Mouse (Mus musculus) forebrain, embryonic 13.5 days (tissue): ENCODE measurements around the gene Slc15a5. TPM values are rescaled to one million over a fixed set of nuclear protein-coding genes. Genes with fewer than 3 reads are reported as not detected.
A peak's percentile ranks its signal among the peaks of the same experiment; 100 is the strongest.

Source experiments
- ATAC-seq: fragments of 200-750 bp; cut with Nextera tagmentation; 2 replicates; pipeline ENCODE4 v1.8.0; 2017
- H3K27ac ChIP-seq: fragments of 300-500 bp; sonication (generic); 2 replicates; pipeline ENCODE4 v1.5.1; 2015; ENCODE audit warnings: inconsistent platforms, mild to moderate bottlenecking, moderate library complexity
- H3K27me3 ChIP-seq: fragments of 300-500 bp; sonication (generic); 2 replicates; pipeline ENCODE4 v1.6.1; 2015; ENCODE audit warnings: mild to moderate bottlenecking, inconsistent platforms
- H3K36me3 ChIP-seq: fragments of 300-500 bp; sonication (generic); 2 replicates; pipeline ENCODE4 v1.6.1; 2015; ENCODE audit warnings: mild to moderate bottlenecking, inconsistent platforms; ENCODE audit not compliant: poor library complexity, severe bottlenecking
- H3K4me1 ChIP-seq: fragments of 300-500 bp; sonication (generic); 2 replicates; pipeline ENCODE4 v1.6.1; 2015; ENCODE audit warnings: inconsistent platforms
- H3K4me2 ChIP-seq: fragments of 300-500 bp; sonication (generic); 2 replicates; pipeline ENCODE4 v1.6.1; 2015; ENCODE audit warnings: inconsistent platforms, mild to moderate bottlenecking, moderate library complexity
- H3K4me3 ChIP-seq: fragments of 300-500 bp; sonication (generic); 2 replicates; pipeline ENCODE4 v1.5.1; 2015; ENCODE audit warnings: mild to moderate bottlenecking, inconsistent platforms
- H3K9ac ChIP-seq: fragments of 300-500 bp; sonication (generic); 2 replicates; pipeline ENCODE4 v1.6.1; 2015; ENCODE audit warnings: mild to moderate bottlenecking, inconsistent platforms
- H3K9me3 ChIP-seq: fragments of 300-500 bp; sonication (generic); replicated peaks from 2 replicates; pipeline ENCODE4 v1.6.1; 2016; ENCODE audit warnings: inconsistent platforms
- WGBS: fragments of 180-500 bp; shearing (Covaris S2); methylation state at CpG from one replicate; pipeline ENCODE4 v1.1.7; 2015; 5-methylcytosine and 5-hydroxymethylcytosine counted together
- polyA plus RNA-seq: library from polyadenylated mRNA; unstranded; fragments of >200 nt; fragmentation: Nextera tagmentation; extraction: Ambion mirVana; gene quantifications from 2 replicates; pipeline ENCODE4 v1.2.1, GENCODE M21; 2015

The Slc15a5 gene
- polyA plus RNA-seq, 1 experiment from 2014 or later = not detected

- no peak overlapping the region for H3K27ac ChIP-seq
- H3K9me3 ChIP-seq = no peaks in the 10 kb centered on the region
- no peak for ATAC-seq
- no peak overlapping the region for H3K4me2 ChIP-seq
- no peaks in the 10 kb centered on the region for H3K36me3 ChIP-seq
- H3K27me3 ChIP-seq = no peaks in the 10 kb centered on the region
- H3K4me3 ChIP-seq = no peak overlapping the region
- peaks cover 4% of the 10 kb centered on the region; the same call in 1 of the 2 replicates for H3K4me1 ChIP-seq
- no peak overlapping the region for H3K9ac ChIP-seq
- WGBS = 89% methylated on average over 9 of the region's 9 CpGs
Observed at GRCm38 (mm10) chr6:138053686-138054085, 26.0 kb downstream of the Slc15a5 start.

GRCm38 (mm10) chr6:138045364-138045763 is 34.4 kb downstream of the Slc15a5 start:
- no peak overlapping the region for H3K4me3 ChIP-seq
- peaks cover 7% of the 10 kb centered on the region; the same call in 1 of the 2 replicates for H3K9me3 ChIP-seq
- H3K36me3 ChIP-seq = no peaks in the 10 kb centered on the region
- H3K27me3 ChIP-seq = no peaks in the 10 kb centered on the region
- H3K9ac ChIP-seq = no peak overlapping the region
- WGBS = 98% methylated on average over 2 of the region's 2 CpGs
- no peak for ATAC-seq
- no peak overlapping the region for H3K4me2 ChIP-seq
- H3K27ac ChIP-seq = no peak overlapping the region
- no peaks in the 10 kb centered on the region for H3K4me1 ChIP-seq

- WGBS = 91% methylated on average over 5 of the region's 5 CpGs
Observed at GRCm38 (mm10) chr6:138042891-138043290, 36.8 kb downstream of the Slc15a5 start.

GRCm38 (mm10) chr6:138041865-138042264 is 37.9 kb downstream of the Slc15a5 start:
- H3K4me2 ChIP-seq = no peak overlapping the region
- H3K9me3 ChIP-seq = peaks cover 10% of the 10 kb centered on the region; the same call in 1 of the 2 replicates
- no peaks in the 10 kb centered on the region for H3K4me1 ChIP-seq
- 94% methylated on average over 4 of the region's 4 CpGs for WGBS
- H3K36me3 ChIP-seq = no peaks in the 10 kb centered on the region
- ATAC-seq = no peak
- no peak overlapping the region for H3K27ac ChIP-seq
- no peak overlapping the region for H3K4me3 ChIP-seq
- H3K9ac ChIP-seq = no peak overlapping the region
- H3K27me3 ChIP-seq = no peaks in the 10 kb centered on the region

More at GRCm38 (mm10) chr6:138042891-138043290, 36.8 kb downstream of the Slc15a5 start:
- Histone ChIP-seq H3K27ac (no peak overlapping the region), H3K9ac (no peak overlapping the region), H3K9me3 (peaks cover 7% of the 10 kb centered on the region; the same call in 1 of the 2 replicates), H3K4me1 (no peaks in the 10 kb centered on the region), H3K36me3 (no peaks in the 10 kb centered on the region), H3K4me3 (no peak overlapping the region), H3K4me2 (no peak overlapping the region), H3K27me3 (no peaks in the 10 kb centered on the region)
- no peak for ATAC-seq

- WGBS = 85% methylated on average over 5 of the region's 5 CpGs
- no peak overlapping the region for H3K9ac ChIP-seq
- no peak overlapping the region for H3K27ac ChIP-seq
- no peaks in the 10 kb centered on the region for H3K27me3 ChIP-seq
- no peaks in the 10 kb centered on the region for H3K36me3 ChIP-seq
- no peak overlapping the region for H3K4me3 ChIP-seq
- H3K4me2 ChIP-seq = no peak overlapping the region
- H3K9me3 ChIP-seq = 0 out of 2 replicates have a peak, but pooled peaks cover 3% of the 10 kb centered on the region
- H3K4me1 ChIP-seq = no peaks in the 10 kb centered on the region
- ATAC-seq = no peak
Observed at GRCm38 (mm10) chr6:138037587-138037986, 42.1 kb downstream of the Slc15a5 start.

GRCm38 (mm10) chr6:138036891-138037290 is 42.8 kb downstream of the Slc15a5 start:
- no peaks in the 10 kb centered on the region for H3K27me3 ChIP-seq
- 91% methylated on average over 12 of the region's 12 CpGs for WGBS

GRCm38 (mm10) chr6:138016898-138017297 is 62.8 kb downstream of the Slc15a5 start:
- Histone ChIP-seq H3K9me3 (no peaks in the 10 kb centered on the region), H3K27me3 (no peaks in the 10 kb centered on the region), H3K9ac (no peak overlapping the region), H3K36me3 (no peaks in the 10 kb centered on the region), H3K4me1 (no peaks in the 10 kb centered on the region), H3K27ac (no peak overlapping the region), H3K4me2 (no peak overlapping the region), H3K4me3 (no peak overlapping the region)
- no peak for ATAC-seq

More at GRCm38 (mm10) chr6:138036891-138037290, 42.8 kb downstream of the Slc15a5 start:
- Histone ChIP-seq H3K4me2 (no peak overlapping the region), H3K4me1 (no peaks in the 10 kb centered on the region), H3K4me3 (no peak overlapping the region), H3K27ac (no peak overlapping the region), H3K9me3 (0 out of 2 replicates have a peak, but pooled peaks cover 3% of the 10 kb centered on the region), H3K9ac (no peak overlapping the region), H3K36me3 (no peaks in the 10 kb centered on the region)
- no peak for ATAC-seq

GRCm38 (mm10) chr6:138014976-138015674 is 64.6 kb downstream of the Slc15a5 start:
- H3K27ac ChIP-seq = no peak overlapping the region
- WGBS = 85% methylated on average over 16 of the region's 16 CpGs
- ATAC-seq = no peak
- H3K27me3 ChIP-seq = no peaks in the 10 kb centered on the region
- no peaks in the 10 kb centered on the region for H3K9me3 ChIP-seq
- H3K36me3 ChIP-seq = no peaks in the 10 kb centered on the region
- no peaks in the 10 kb centered on the region for H3K4me1 ChIP-seq
- H3K4me2 ChIP-seq = no peak overlapping the region
- no peak overlapping the region for H3K4me3 ChIP-seq
- H3K9ac ChIP-seq = no peak overlapping the region

- no peak overlapping the region for H3K9ac ChIP-seq
- no peak for ATAC-seq
- no peaks in the 10 kb centered on the region for H3K27me3 ChIP-seq
- H3K9me3 ChIP-seq = no peaks in the 10 kb centered on the region
- no peak overlapping the region for H3K4me2 ChIP-seq
- 87% methylated on average over 6 of the region's 6 CpGs for whole genome bisulfite sequencing
- no peaks in the 10 kb centered on the region for H3K36me3 ChIP-seq
- no peak overlapping the region for H3K27ac ChIP-seq
- no peak overlapping the region for H3K4me3 ChIP-seq
- H3K4me1 ChIP-seq = 0 out of 2 replicates have a peak, but pooled peaks cover 3% of the 10 kb centered on the region
Observed at GRCm38 (mm10) chr6:138011955-138012354, 67.8 kb downstream of the Slc15a5 start.

GRCm38 (mm10) chr6:138007705-138008104 is 72.0 kb downstream of the Slc15a5 start:
- 55% methylated on average over 6 of the region's 6 CpGs for WGBS
- peak; percentile 61; the same call in 1 of the 2 replicates for ATAC-seq
- Histone ChIP-seq H3K4me3 (no peak overlapping the region), H3K27ac (no peak overlapping the region), H3K9ac (no peak overlapping the region), H3K4me2 (no peak overlapping the region), H3K4me1 (0 out of 2 replicates have a peak, but pooled peaks cover 3% of the 10 kb centered on the region), H3K27me3 (no peaks in the 10 kb centered on the region), H3K36me3 (no peaks in the 10 kb centered on the region), H3K9me3 (no peaks in the 10 kb centered on the region)

GRCm38 (mm10) chr6:138006525-138007251 is 73.0 kb downstream of the Slc15a5 start:
- H3K4me2 ChIP-seq = no peak overlapping the region
- no peaks in the 10 kb centered on the region for H3K9me3 ChIP-seq
- H3K4me3 ChIP-seq = no peak overlapping the region
- H3K4me1 ChIP-seq = 0 out of 2 replicates have a peak, but pooled peaks cover 3% of the 10 kb centered on the region
- no peaks in the 10 kb centered on the region for H3K36me3 ChIP-seq
- H3K9ac ChIP-seq = no peak overlapping the region
- H3K27me3 ChIP-seq = no peaks in the 10 kb centered on the region
- WGBS = 82% methylated on average over 27 of the region's 27 CpGs
- no peak for ATAC-seq
- H3K27ac ChIP-seq = 0 out of 2 replicates have a peak overlapping the region, but pooled peaks have one; percentile 5

- H3K4me3 ChIP-seq = no peak overlapping the region
- no peaks in the 10 kb centered on the region for H3K36me3 ChIP-seq
- no peaks in the 10 kb centered on the region for H3K4me1 ChIP-seq
- no peaks in the 10 kb centered on the region for H3K9me3 ChIP-seq
- no peak overlapping the region for H3K27ac ChIP-seq
- no peaks in the 10 kb centered on the region for H3K27me3 ChIP-seq
- ATAC-seq = no peak
- no peak overlapping the region for H3K9ac ChIP-seq
- H3K4me2 ChIP-seq = no peak overlapping the region
Observed at GRCm38 (mm10) chr6:137989853-137990252, 89.9 kb downstream of the Slc15a5 start.
